Mouse (Mus musculus): Measurements from ENCODE around the gene Thpo.

DNA sequence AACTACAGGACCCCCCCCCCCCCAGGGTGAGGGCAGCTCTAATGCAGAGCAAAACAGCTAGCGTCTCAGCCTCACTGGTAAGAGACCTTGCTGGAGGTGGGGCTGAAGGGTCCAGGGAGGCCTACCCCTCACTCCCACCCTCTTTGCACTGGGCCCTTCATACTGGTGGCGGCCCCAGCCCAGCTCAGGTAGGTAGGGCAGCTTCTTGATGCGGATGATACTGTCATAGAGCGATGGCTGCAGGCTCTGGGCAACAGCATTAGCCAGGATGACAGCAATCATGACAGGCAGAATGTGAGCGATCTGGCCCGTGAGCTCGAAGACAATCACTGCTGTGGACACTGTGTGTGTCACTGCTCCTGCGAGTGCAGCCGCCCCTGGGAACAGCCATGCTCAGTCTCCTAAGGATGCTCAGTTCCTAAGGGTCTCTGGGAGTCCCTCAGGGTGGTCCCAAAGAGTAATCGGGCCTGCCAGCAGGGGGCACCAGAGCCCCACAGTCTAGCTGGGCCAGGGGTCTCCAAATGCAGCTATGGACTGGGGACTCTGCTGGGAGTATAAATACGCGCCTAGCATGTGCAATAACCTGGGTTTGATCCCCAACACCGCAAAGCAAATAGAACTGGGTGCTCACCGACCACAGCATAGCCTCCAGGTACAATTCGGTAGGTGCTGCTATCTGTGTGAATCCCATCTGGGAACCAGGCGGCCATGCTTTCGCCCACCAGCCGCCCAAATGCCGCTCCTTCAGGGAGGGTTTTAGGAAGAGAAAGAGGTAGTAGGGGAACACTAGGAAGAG lies 25.2 kb downstream of the Thpo start:
- TF ChIP-seq CTCF (IDR thresholded peaks at IDR 0.05) (peak; percentile 81), EP300 (IDR thresholded peaks at IDR 0.05; ENCODE audit: insufficient read depth, low read depth, low read length) (no peak), POLR2A (IDR thresholded peaks at IDR 0.05; ENCODE audit: insufficient read depth, low read depth, low read length) (no peak)
